Mouse (Mus musculus): ENCODE results near the gene Sdk1.

DNA sequence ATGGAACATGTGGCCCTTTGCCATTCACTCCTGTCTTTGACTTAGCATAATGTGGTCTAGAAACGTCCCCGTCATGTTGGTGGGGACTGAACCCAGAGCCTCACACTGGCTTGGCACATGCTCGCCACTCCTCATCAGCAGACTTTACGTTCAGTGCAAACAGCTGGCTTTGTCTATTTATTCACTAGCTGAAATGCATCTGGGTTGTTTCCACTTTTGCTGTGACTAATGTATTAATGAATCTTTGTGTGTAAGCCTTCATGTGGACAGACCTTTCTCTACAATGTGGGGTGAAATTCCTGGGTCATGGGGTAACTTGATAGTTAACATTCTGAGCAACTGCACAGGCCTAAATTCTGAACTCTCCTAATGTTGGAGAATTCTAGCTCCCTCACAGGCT is 317.4 kb downstream of the Sdk1 start:
- TF ChIP-seq CTCF (IDR thresholded peaks at IDR 0.05; ENCODE audit: low read depth) = no peak
- TF ChIP-seq EP300 (IDR thresholded peaks at IDR 0.05; ENCODE audit: low read depth) = no peak

All from heart, postnatal 0 days (tissue).